Mouse (Mus musculus): ENCODE measurements around the gene Mast4.

- TF ChIP-seq EP300 (IDR thresholded peaks at IDR 0.05; ENCODE audit: low read depth) (no peak), CTCF (IDR thresholded peaks at IDR 0.05; ENCODE audit: low read depth) (no peak)
Observed at GRCm38 (mm10) chr13:102758021-102758420, 576.3 kb downstream of the Mast4 start.
